Mouse (Mus musculus): ENCODE results near the gene Atraid.

DNA sequence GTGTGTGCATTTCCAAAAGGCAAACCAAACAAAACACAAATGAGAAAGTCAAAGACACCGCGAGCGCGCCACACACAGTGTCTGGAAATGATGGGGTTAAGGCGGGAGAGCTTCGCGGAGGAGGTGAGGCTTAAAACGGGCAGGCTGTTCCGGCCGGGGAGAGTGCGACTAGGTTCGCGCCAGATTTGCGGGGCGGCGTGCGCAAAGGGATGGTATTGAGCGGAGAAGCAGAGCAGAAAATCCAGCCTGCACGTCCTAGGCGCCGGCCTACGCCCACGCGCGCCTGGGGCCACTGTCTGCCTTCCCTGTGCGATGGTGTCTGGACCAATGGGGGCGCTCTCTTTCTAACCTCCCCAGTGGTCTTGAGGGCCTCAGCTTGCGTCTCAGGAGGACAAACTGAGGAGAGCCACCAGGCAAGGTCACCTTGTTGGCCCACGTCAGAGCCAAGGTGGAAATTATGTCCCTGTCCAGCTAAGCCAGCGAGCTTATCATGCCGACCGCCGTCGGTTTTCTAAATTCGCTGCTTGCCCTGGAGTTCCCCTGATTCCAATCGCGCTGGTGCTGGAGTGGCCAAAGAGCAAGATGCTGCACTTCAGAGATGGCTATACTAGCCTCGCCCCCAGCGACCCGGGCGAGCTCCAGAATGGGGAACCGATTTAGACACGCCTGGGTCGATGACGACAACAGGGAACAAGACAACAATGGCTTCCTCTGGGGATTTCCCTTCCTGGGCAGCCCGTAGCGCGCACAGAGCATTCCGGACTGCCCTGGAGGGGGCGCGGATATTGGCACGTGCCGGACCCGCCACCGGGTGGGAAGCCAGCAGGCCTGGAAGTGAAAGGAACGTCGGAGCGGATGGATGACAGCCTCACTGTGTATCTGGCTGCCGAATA lies 46.9 kb downstream of the Atraid start:
- no peak for TF ChIP-seq MAFK (IDR thresholded peaks at IDR 0.05; ENCODE audit: insufficient read depth, low read depth, low read length)
- no peak for TF ChIP-seq CHD2 (IDR thresholded peaks at IDR 0.05; ENCODE audit: low read depth, low read length)
- TF ChIP-seq ZC3H11A (IDR thresholded peaks at IDR 0.05; ENCODE audit: borderline replicate concordance, low read depth, low read length): no peak
